Mouse (Mus musculus) thymus, adult 2 months (tissue): ENCODE measurements around the gene Preb.

Experiments used
- CTCF ChIP-seq: fragments of 200-500 bp; IDR thresholded peaks from 2 replicates; pipeline ENCODE4 v1.5.1; 2012; ENCODE audit warnings: mild to moderate bottlenecking, control low read depth, low read length, moderate library complexity, borderline replicate concordance; ENCODE audit not compliant: control insufficient read depth, poor library complexity, insufficient read depth; ENCODE audit errors: extremely low read depth
- POLR2A ChIP-seq: fragments of 200-500 bp; IDR thresholded peaks from 2 replicates; pipeline ENCODE4 v1.6.1; 2012; ENCODE audit warnings: mild to moderate bottlenecking, low read length, control low read depth, moderate library complexity; ENCODE audit not compliant: control insufficient read depth, poor library complexity, insufficient read depth; ENCODE audit errors: extremely low read depth

DNA sequence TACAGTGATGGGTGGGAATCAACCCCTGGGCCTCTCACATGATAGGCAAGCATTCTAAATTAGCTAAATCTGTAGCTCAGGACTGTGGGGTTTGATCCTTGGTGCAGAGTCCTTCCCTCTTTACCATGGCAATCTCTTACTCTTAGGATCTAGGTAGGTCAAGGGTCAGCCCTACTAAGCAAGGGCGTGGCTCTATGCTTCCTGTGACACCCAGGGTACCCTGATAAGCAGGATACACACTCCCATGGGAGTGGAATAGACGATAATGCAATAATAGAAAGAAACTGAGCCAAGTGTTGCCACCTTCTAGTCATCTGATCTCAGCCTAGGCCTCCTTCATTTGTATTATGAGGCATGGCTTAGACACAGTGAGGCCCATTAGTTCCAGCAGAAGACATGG, 9.3 kb upstream of the Preb start:
- TF ChIP-seq POLR2A, result no peak
- TF ChIP-seq CTCF, result no peak
